Mouse (Mus musculus) heart, embryonic 14.5 days (tissue): ENCODE data around the gene Arv1. TPM values are rescaled to one million over a fixed set of nuclear protein-coding genes. Genes with fewer than 3 reads are reported as not detected.

Experiments used
- ATAC-seq: fragments of 200-750 bp; cut with Nextera tagmentation; 2 replicates; pipeline ENCODE4 v1.8.0; 2017; ENCODE audit warnings: low read depth, moderate TSS enrichment; ENCODE audit not compliant: insufficient number of reproducible peaks, insufficient read depth, low FRiP score
- H3K27ac ChIP-seq, 2 experiments: fragments of 200-500 bp in 1 of 2; fragments of 300-500 bp in 1 of 2; sonication (generic) in 1 of 2; replicated peaks in 1 of 2; 2 replicates each; pipeline ENCODE4 v1.5.1; 2012 to 2014; ENCODE audit warnings: low read depth in 2 of 2, low read length in 2 of 2, control low read depth in 1 of 2, mild to moderate bottlenecking in 1 of 2, mixed read lengths in 1 of 2; ENCODE audit not compliant: control insufficient read depth in 1 of 2, insufficient read depth in 1 of 2
- H3K27me3 ChIP-seq: fragments of 300-500 bp; sonication (generic); 2 replicates; pipeline ENCODE4 v1.6.1; 2014; ENCODE audit warnings: mild to moderate bottlenecking, low read length, control low read depth; ENCODE audit not compliant: control insufficient read depth, insufficient read depth
- H3K36me3 ChIP-seq: fragments of 300-500 bp; sonication (generic); 2 replicates; pipeline ENCODE4 v1.6.1; 2014; ENCODE audit warnings: mild to moderate bottlenecking, control low read depth, low read length, mixed read lengths; ENCODE audit not compliant: control insufficient read depth, insufficient read depth
- H3K4me1 ChIP-seq, 2 experiments: fragments of 200-500 bp in 1 of 2; fragments of 300-500 bp in 1 of 2; sonication (generic) in 1 of 2; 2 replicates each; pipeline ENCODE4 v1.6.1; 2012 to 2014; ENCODE audit warnings: low read length in 2 of 2, control low read depth in 1 of 2, mixed read lengths in 1 of 2; ENCODE audit not compliant: control insufficient read depth in 2 of 2, insufficient read depth in 2 of 2
- H3K4me2 ChIP-seq: fragments of 300-500 bp; sonication (generic); 2 replicates; pipeline ENCODE4 v1.6.1; 2014; ENCODE audit warnings: mild to moderate bottlenecking, low read length
- H3K4me3 ChIP-seq, 2 experiments: fragments of 200-500 bp in 1 of 2; fragments of 300-500 bp in 1 of 2; sonication (generic) in 1 of 2; 2 replicates each; pipeline ENCODE4 v1.5.1; 2012 to 2014; ENCODE audit warnings: low read length in 2 of 2, mild to moderate bottlenecking in 2 of 2, control low read depth in 1 of 2, low read depth in 1 of 2, moderate library complexity in 1 of 2; ENCODE audit not compliant: control insufficient read depth in 1 of 2, insufficient read depth in 1 of 2
- H3K9ac ChIP-seq: fragments of 300-500 bp; sonication (generic); 2 replicates; pipeline ENCODE4 v1.6.1; 2014; ENCODE audit warnings: mild to moderate bottlenecking, low read length
- H3K9me3 ChIP-seq: fragments of 300-500 bp; sonication (generic); 2 replicates; pipeline ENCODE4 v1.6.1; 2016; ENCODE audit warnings: low read length, control low read depth; ENCODE audit not compliant: control insufficient read depth
- WGBS: fragments of 180-500 bp; shearing (Covaris S2); extraction: QIAGEN DNeasy Blood & Tissue Kit; methylation state at CpG from one replicate; pipeline ENCODE4 v1.1.7; 2014; 5-methylcytosine and 5-hydroxymethylcytosine counted together
- polyA plus RNA-seq: library from polyadenylated mRNA; unstranded; fragments of >200 nt; fragmentation: Nextera tagmentation; extraction: Ambion mirVana; gene quantifications from 2 replicates; pipeline ENCODE4 v1.2.1, GENCODE M21; 2014

Gene Arv1
- polyA plus RNA-seq, 1 experiment from 2014 or later, result 17.3 TPM

GRCm38 (mm10) chr8:124703526-124703925, 18.4 kb upstream of the Arv1 start:
- ATAC-seq, result no peak

GRCm38 (mm10) chr8:124704376-124704775, 17.6 kb upstream of the Arv1 start:
- no peak overlapping the region for H3K4me3 ChIP-seq
- H3K9ac ChIP-seq, result no peak overlapping the region
- H3K27me3 ChIP-seq, result no peaks in the 10 kb centered on the region
- no peak overlapping the region for H3K4me2 ChIP-seq
- no peaks in the 10 kb centered on the region for H3K9me3 ChIP-seq
- no peak for ATAC-seq
- H3K27ac ChIP-seq, result no peak overlapping the region
- H3K4me1 ChIP-seq, result no peaks in the 10 kb centered on the region
- H3K36me3 ChIP-seq, result peaks cover 52% of the 10 kb centered on the region
- WGBS, result 86% methylated on average over 4 of the region's 4 CpGs

More at GRCm38 (mm10) chr8:124703526-124703925, 18.4 kb upstream of the Arv1 start:
- no peak overlapping the region for H3K4me2 ChIP-seq
- 68% methylated on average over 4 of the region's 4 CpGs for WGBS
- H3K27ac ChIP-seq, result no peak overlapping the region
- no peak overlapping the region for H3K9ac ChIP-seq
- no peaks in the 10 kb centered on the region for H3K27me3 ChIP-seq
- H3K36me3 ChIP-seq, result peaks cover 52% of the 10 kb centered on the region
- no peaks in the 10 kb centered on the region for H3K9me3 ChIP-seq
- H3K4me1 ChIP-seq, result no peaks in the 10 kb centered on the region
- H3K4me3 ChIP-seq, result no peak overlapping the region

GRCm38 (mm10) chr8:124705823-124706222, 16.1 kb upstream of the Arv1 start:
- Histone ChIP-seq H3K27ac (no peak overlapping the region), H3K4me1 (no peaks in the 10 kb centered on the region), H3K36me3 (peaks cover 51% of the 10 kb centered on the region), H3K27me3 (no peaks in the 10 kb centered on the region), H3K9me3 (no peaks in the 10 kb centered on the region), H3K4me2 (no peak overlapping the region), H3K4me3 (no peak overlapping the region), H3K9ac (no peak overlapping the region)
- 96% methylated on average over 8 of the region's 8 CpGs for WGBS
- no peak for ATAC-seq

GRCm38 (mm10) chr8:124713207-124713606, 8.7 kb upstream of the Arv1 start:
- no peak overlapping the region for H3K4me3 ChIP-seq
- H3K27ac ChIP-seq, result no peak overlapping the region
- H3K9me3 ChIP-seq, result no peaks in the 10 kb centered on the region
- no peak overlapping the region for H3K9ac ChIP-seq
- no peaks in the 10 kb centered on the region for H3K4me1 ChIP-seq
- H3K4me2 ChIP-seq, result no peak overlapping the region
- no peak for ATAC-seq
- WGBS, result 91% methylated on average over 6 of the region's 6 CpGs
- no peaks in the 10 kb centered on the region for H3K27me3 ChIP-seq
- H3K36me3 ChIP-seq, result peaks cover 48% of the 10 kb centered on the region

GRCm38 (mm10) chr8:124715736-124716135, 6.2 kb upstream of the Arv1 start:
- WGBS, result 72% methylated on average over 8 of the region's 8 CpGs
- Histone ChIP-seq H3K9me3 (no peaks in the 10 kb centered on the region), H3K4me1 (peaks cover 0 to 3% of the 10 kb centered on the region in 2 experiments; a peak in 2 of 4 replicates), H3K27ac (no peak overlapping the region), H3K9ac (no peak overlapping the region), H3K36me3 (peaks cover 32% of the 10 kb centered on the region), H3K4me3 (no peak overlapping the region), H3K27me3 (no peaks in the 10 kb centered on the region), H3K4me2 (no peak overlapping the region)
- ATAC-seq, result no peak

GRCm38 (mm10) chr8:124720133-124720532, 1.8 kb upstream of the Arv1 start:
- no peak overlapping the region for H3K4me3 ChIP-seq
- H3K9ac ChIP-seq, result no peak overlapping the region
- 77% methylated on average over 7 of the region's 7 CpGs for WGBS
- no peaks in the 10 kb centered on the region for H3K27me3 ChIP-seq
- H3K27ac ChIP-seq, result no peak overlapping the region
- peaks cover under 1% of the 10 kb centered on the region; the same call in 1 of the 2 replicates for H3K36me3 ChIP-seq
- H3K9me3 ChIP-seq, result no peaks in the 10 kb centered on the region
- peaks cover 8 to 19% of the 10 kb centered on the region in 2 experiments for H3K4me1 ChIP-seq
- H3K4me2 ChIP-seq, result no peak overlapping the region
- ATAC-seq, result no peak

GRCm38 (mm10) chr8:124720938-124721861, 739 bp upstream of the Arv1 start:
- H3K9me3 ChIP-seq, result no peaks in the 10 kb centered on the region
- H3K4me3 ChIP-seq, result peak overlapping the region; percentile 90 to 94
- H3K27ac ChIP-seq, result peak overlapping the region in 1 of 2 experiments; percentile 55; a peak in 2 of 4 replicates
- 4% methylated on average over 23 of the region's 31 CpGs for WGBS
- peak overlapping the region; percentile 92 for H3K9ac ChIP-seq
- peak; percentile 38 for ATAC-seq
- H3K27me3 ChIP-seq, result no peaks in the 10 kb centered on the region
- H3K4me1 ChIP-seq, result peaks cover 8 to 19% of the 10 kb centered on the region in 2 experiments
- H3K4me2 ChIP-seq, result peak overlapping the region; percentile 93
- peaks cover 9% of the 10 kb centered on the region for H3K36me3 ChIP-seq
